Mouse (Mus musculus): ENCODE results near the gene Prkca.
"Not testable (repeated sequence)": the region's sequence is repeated elsewhere in the genome, so short reads cannot be mapped to it uniquely, and the experiment has no call there.

Gene Prkca

GRCm38 (mm10) chr11:108118814-108119213 is 224.9 kb downstream of the Prkca start:
- no peak for DNase-seq (ENCODE audit: low spot score in 2 of 2)

- DNase-seq (ENCODE audit: low spot score in 2 of 2): no peak
Measured at GRCm38 (mm10) chr11:108118221-108118620, 225.5 kb downstream of the Prkca start.

- DNase-seq (ENCODE audit: low spot score in 2 of 2): no peak
Measured at GRCm38 (mm10) chr11:108117360-108118050, 226.2 kb downstream of the Prkca start.

- no peak for DNase-seq (ENCODE audit: low spot score in 2 of 2)
Measured at GRCm38 (mm10) chr11:108114091-108114490, 229.6 kb downstream of the Prkca start.

- DNase-seq (ENCODE audit: low spot score in 2 of 2): no peak
Measured at GRCm38 (mm10) chr11:108112437-108112836, 231.3 kb downstream of the Prkca start.

DNA sequence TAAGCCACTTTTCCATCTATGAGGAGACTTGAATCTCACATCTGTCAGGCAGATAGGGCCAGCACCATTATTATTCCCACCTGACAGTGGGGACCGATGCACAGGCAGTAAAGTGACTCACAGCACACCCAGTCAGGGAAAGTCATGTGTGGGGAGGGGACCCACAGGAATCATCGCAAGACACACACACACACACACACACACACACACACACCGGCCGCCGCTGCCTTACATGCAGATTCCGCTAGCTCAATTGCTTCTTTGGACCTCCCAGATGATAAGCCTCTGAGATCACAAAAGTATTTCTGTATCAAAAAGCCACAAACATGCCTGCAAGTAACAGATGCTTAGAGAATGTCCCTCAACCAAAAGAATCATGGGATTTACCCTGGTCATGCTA is 239.6 kb downstream of the Prkca start:
- no peak for DNase-seq (ENCODE audit: low spot score in 2 of 2)

GRCm38 (mm10) chr11:108101280-108101950 is 242.3 kb downstream of the Prkca start:
- DNase-seq (ENCODE audit: low spot score in 2 of 2): peak in 1 of 2 experiments; percentile 34

DNA sequence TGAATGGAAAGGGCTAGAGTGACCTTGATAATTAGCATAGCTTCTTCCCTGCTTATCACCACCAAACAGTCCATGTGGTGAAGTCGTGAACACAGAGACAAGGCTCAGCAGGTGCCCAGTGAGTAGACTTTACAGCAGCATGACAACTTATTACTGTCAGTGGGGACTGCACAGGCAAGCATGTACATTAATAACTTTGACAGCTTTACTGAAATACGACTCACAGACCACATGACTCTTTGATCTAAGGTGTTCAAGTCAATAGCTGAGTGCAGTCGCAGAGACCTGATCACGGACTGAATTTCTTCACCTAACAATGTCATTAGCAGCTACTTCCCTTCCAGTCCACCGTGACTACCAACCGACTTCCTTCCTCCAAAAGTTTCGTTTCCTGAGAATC is 245.4 kb downstream of the Prkca start:
- no peak for DNase-seq (ENCODE audit: low spot score in 2 of 2)

DNA sequence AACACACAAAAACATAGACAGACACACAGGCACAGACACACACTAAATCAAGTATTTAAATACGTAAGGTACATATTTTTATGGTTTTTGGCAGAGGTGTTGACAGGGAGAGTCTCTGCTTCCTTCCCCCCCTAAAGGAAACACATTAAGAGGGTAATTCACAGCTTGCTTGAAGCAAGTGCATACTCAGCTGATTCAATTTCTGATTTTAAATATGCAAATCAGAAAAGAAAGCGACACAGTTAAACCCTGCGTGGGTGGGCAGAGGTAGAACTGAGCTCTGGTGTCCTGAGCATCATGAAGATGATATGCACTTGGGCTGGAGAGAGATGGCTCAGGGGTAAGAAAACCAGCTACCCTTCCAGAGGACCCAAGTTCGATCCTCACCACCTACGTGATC is 248.9 kb downstream of the Prkca start:
- no peak for DNase-seq (ENCODE audit: low spot score in 2 of 2)

- no peak for DNase-seq (ENCODE audit: low spot score in 2 of 2)
Measured at GRCm38 (mm10) chr11:108093248-108093647, 250.5 kb downstream of the Prkca start.

DNA sequence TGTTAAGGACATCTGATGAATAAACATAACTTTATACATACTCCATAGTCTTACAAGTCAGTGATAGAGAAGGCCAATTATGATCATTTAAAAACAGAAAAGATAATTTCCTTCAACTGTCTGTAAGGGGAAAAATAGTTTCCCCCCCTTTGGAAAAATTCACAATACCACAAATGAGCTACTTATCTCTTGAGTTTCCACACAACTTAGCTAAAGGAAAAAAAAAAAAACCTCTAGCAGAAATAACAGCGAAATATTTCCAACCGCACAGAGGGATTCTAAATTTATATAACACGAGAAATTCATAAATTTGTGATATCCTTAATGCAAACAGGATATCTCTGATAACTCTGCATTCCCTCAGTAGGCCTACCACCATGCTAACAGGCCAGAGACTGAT is 252.5 kb downstream of the Prkca start:
- no peak for DNase-seq (ENCODE audit: low spot score in 2 of 2)

- no peak for DNase-seq (ENCODE audit: low spot score in 2 of 2)
Measured at GRCm38 (mm10) chr11:108090706-108091105, 253.0 kb downstream of the Prkca start.

DNA sequence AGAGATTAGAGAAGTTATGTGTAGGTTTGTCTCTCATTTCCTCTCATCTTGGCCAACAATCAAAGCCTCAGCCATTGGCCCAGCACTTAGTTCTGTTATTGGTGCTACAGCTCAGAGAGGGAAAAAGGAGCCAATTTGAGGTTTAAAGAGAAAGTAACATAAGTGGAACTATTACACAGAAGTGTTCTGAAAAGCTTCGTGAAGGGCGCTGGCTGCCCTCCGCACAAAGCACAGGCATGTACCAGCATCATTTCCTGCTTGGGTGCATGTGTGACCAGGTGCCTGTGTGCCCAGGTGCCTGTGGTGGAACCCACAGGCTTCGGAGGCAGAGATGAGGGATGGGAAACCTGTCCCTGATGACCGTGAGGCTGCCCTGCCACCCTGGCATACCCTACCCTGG is 255.7 kb downstream of the Prkca start:
- DNase-seq (ENCODE audit: low spot score in 2 of 2): no peak

DNA sequence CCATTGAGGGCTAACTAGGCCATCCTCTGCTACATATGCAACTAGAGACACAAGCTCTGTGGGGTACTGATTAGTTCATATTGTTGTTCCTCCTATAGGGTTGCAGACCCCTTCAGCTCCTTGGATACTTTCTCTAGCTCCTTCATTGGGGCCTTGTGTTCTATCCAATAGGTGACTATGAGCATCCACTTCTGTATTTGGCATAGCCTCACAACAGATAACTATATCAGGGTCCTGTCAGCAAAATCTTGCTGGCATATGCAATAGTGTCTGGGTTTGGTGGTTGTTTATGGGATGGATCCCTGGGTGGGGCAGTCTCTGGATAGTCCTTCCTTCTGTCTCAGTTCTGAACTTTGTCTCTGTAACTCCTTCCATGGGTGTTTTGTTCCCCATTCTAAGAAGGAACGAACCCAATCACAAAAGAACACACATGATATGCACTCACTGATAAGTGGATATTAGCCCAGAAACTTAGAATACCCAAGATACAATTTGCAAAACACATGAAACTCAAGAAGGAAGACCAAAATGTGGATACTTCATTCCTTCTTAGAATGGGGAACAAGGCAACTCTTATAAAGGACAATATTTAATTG is 256.5 kb downstream of the Prkca start:
- DNase-seq (ENCODE audit: low spot score in 2 of 2): not testable (repeated sequence)

DNA sequence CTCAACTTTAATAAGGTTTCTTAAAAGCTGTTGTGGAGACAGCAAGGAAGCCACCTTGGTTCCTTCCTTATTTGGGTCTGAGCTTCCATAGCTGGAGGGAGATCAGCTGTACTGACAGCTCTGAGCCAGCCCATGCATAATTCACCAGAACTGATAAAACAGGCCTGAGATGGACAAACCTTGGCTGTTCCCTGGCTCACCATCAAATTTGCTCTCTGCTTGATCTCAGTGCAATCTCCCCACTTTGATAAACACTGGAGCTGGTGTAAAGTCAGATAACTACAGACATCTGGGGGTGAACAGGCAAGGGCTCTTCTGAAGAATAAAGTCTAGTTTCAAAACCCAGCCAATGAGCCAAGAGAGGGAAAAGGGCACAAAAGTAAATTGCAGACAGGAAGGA is 261.1 kb downstream of the Prkca start:
- DNase-seq (ENCODE audit: low spot score in 2 of 2): no peak

- DNase-seq (ENCODE audit: low spot score in 2 of 2): no peak
Measured at GRCm38 (mm10) chr11:108079946-108080650, 263.6 kb downstream of the Prkca start.

GRCm38 (mm10) chr11:108079454-108079853 is 264.3 kb downstream of the Prkca start:
- DNase-seq (ENCODE audit: low spot score in 2 of 2): no peak

GRCm38 (mm10) chr11:108077514-108077913 is 266.2 kb downstream of the Prkca start:
- no peak for DNase-seq (ENCODE audit: low spot score in 2 of 2)

GRCm38 (mm10) chr11:108072606-108073243 is 271.0 kb downstream of the Prkca start:
- no peak for DNase-seq (ENCODE audit: low spot score in 2 of 2)

GRCm38 (mm10) chr11:108071230-108071629 is 272.5 kb downstream of the Prkca start:
- no peak for DNase-seq (ENCODE audit: low spot score in 2 of 2)

DNA sequence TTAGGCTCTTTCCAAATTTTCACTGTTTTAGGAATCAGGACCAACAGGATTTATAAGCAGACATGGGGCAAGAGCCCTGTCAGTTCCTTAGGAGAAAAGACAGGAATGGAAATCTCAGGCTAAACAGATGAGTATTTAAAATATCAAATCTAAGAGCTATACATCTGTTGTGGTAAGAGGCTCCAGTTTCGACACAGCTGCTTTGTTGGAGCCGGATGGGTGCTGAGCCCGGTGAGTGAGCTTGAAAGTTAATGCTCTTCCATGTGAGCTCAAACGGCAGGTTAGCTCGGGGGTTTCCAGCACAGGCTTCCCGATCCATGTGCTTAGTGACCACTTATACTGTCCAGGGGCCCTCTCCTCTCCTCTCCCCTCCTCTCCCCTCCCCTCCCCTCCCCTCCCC is 273.7 kb downstream of the Prkca start:
- no peak for DNase-seq (ENCODE audit: low spot score in 2 of 2)

DNA sequence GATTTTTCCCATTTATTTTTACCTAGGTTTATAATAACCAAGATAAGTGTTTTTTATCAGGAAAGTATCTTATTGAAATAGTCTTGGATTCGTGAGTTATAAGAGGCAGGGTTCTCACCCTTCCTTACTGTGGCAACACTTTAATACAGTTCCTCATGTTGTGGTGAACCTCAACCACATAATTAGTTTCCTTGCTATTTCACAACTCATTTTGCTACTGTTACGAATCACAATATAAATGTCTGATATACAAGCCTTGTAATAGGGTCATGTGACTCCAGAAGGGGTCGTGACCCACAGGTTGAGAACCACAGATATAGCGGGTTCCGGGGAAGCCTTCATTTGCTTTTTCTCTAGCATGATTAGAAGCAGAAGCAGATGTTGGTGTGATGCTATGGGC is 275.3 kb downstream of the Prkca start:
- no peak for DNase-seq (ENCODE audit: low spot score in 2 of 2)
